Mouse (Mus musculus) heart, postnatal 0 days (tissue): Measurements from ENCODE around the gene Olfr1393. TPM values are rescaled to one million over a fixed set of nuclear protein-coding genes. Genes with fewer than 3 reads are reported as not detected.
A peak's percentile ranks its signal among the peaks of the same experiment; 100 is the strongest.

Experiments
- ATAC-seq: fragments of 200-750 bp; cut with Nextera tagmentation; 2 replicates; pipeline ENCODE4 v1.8.0; 2017; ENCODE audit warnings: low read depth, moderate number of reproducible peaks, moderate library complexity; ENCODE audit not compliant: insufficient read depth
- DNase-seq: peaks from one replicate; pipeline ENCODE4 v3.0.0-alpha.2; 2016; ENCODE audit warnings: low spot score
- H3K27ac ChIP-seq: fragments of 300-500 bp; sonication (generic); 2 replicates; pipeline ENCODE4 v1.5.1; 2014; ENCODE audit warnings: low read depth, mild to moderate bottlenecking
- H3K27me3 ChIP-seq: fragments of 300-500 bp; sonication (generic); 2 replicates; pipeline ENCODE4 v1.6.1; 2014; ENCODE audit warnings: low read length, mixed read lengths; ENCODE audit not compliant: control insufficient read depth, insufficient read depth
- H3K36me3 ChIP-seq: fragments of 300-500 bp; sonication (generic); replicated peaks from 2 replicates; pipeline ENCODE4 v1.6.1; 2014; ENCODE audit warnings: low read length, mixed read lengths; ENCODE audit not compliant: control insufficient read depth, insufficient read depth
- H3K4me1 ChIP-seq: fragments of 300-500 bp; sonication (generic); 2 replicates; pipeline ENCODE4 v1.6.1; 2014; ENCODE audit warnings: antibody characterized with exemption; ENCODE audit not compliant: control insufficient read depth, insufficient read depth
- H3K4me2 ChIP-seq: fragments of 300-500 bp; sonication (generic); 2 replicates; pipeline ENCODE4 v1.6.1; 2014; ENCODE audit warnings: low read depth, mild to moderate bottlenecking, low read length, moderate library complexity
- H3K4me3 ChIP-seq: fragments of 300-500 bp; sonication (generic); 2 replicates; pipeline ENCODE4 v1.5.1; 2014; ENCODE audit warnings: low read depth, low read length
- H3K9ac ChIP-seq: fragments of 300-500 bp; sonication (generic); replicated peaks from 2 replicates; pipeline ENCODE4 v1.6.1; 2014; ENCODE audit warnings: low read depth, low read length, mixed read lengths
- H3K9me3 ChIP-seq: fragments of 300-500 bp; sonication (generic); replicated peaks from 2 replicates; pipeline ENCODE4 v1.6.1; 2016; ENCODE audit warnings: low read length; ENCODE audit not compliant: control insufficient read depth
- CTCF ChIP-seq: IDR thresholded peaks from 2 replicates; pipeline ENCODE4 v1.5.1; 2016; ENCODE audit warnings: antibody characterized with exemption, control low read depth, low read depth
- EP300 ChIP-seq: IDR thresholded peaks from 2 replicates; pipeline ENCODE4 v1.6.1; 2016; ENCODE audit warnings: antibody characterized with exemption, low read depth
- WGBS: fragments of 180-500 bp; shearing (Covaris S2); extraction: QIAGEN DNeasy Blood & Tissue Kit; methylation state at CpG from one replicate; pipeline ENCODE4 v1.1.7; 2014; 5-methylcytosine and 5-hydroxymethylcytosine counted together
- polyA plus RNA-seq: library from polyadenylated mRNA; unstranded; fragments of >200 nt; fragmentation: Nextera tagmentation; extraction: Ambion mirVana; gene quantifications from 2 replicates; pipeline ENCODE4 v1.2.1, GENCODE M21; 2015
- total RNA-seq: library from RNA; depleted of rRNA; stranded (reverse); fragments of >200 nt; gene quantifications from 2 replicates; pipeline ENCODE4 v1.2.3, GENCODE M21; 2014; ENCODE audit warnings: low replicate concordance

Olfr1393 gene
- total and polyA plus RNA-seq, 2 experiments from 2014 or later: 0.30 TPM; not detected in 1

DNA sequence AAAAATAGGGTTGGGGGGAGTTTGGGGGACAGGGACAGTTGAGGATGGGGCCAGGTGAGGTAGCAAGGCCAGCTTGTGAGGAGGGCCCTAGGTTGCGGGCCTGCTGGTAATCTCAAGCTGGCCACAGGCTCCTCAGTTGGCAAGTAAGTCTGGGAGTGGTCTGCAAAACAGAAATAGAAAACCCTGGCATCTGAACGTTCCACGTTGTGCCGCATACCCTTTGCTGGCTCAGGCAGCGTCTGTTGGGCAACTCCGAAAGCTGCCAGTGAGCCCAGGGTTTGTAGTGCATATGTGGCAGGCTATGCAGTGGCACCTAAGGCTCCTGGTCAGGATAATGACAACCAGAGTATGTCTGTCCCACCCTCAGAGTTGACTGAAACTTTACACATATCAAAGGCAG is 15.0 kb upstream of the Olfr1393 start:
- WGBS: 81% methylated on average over 6 of the region's 6 CpGs
- Histone ChIP-seq H3K4me2 (no peak overlapping the region), H3K4me3 (no peak overlapping the region), H3K27me3 (no peaks in the 10 kb centered on the region), H3K9ac (no peak overlapping the region), H3K27ac (no peak overlapping the region), H3K36me3 (peaks cover 47% of the 10 kb centered on the region), H3K9me3 (no peaks in the 10 kb centered on the region), H3K4me1 (peaks cover 28% of the 10 kb centered on the region)
- DNase-seq (no peak), ATAC-seq (no peak)
- TF ChIP-seq CTCF: no peak
- TF ChIP-seq EP300: no peak

GRCm38 (mm10) chr11:49264081-49264480 is 14.0 kb upstream of the Olfr1393 start:
- Histone ChIP-seq H3K4me2 (no peak overlapping the region), H3K27me3 (no peaks in the 10 kb centered on the region), H3K4me1 (peaks cover 32% of the 10 kb centered on the region), H3K9me3 (no peaks in the 10 kb centered on the region), H3K36me3 (peaks cover 40% of the 10 kb centered on the region), H3K4me3 (no peak overlapping the region), H3K27ac (no peak overlapping the region), H3K9ac (no peak overlapping the region)
- ATAC-seq: no peak
- 83% methylated on average over 7 of the region's 7 CpGs for WGBS
- no peak for DNase-seq
- TF ChIP-seq CTCF (no peak), EP300 (no peak)

DNA sequence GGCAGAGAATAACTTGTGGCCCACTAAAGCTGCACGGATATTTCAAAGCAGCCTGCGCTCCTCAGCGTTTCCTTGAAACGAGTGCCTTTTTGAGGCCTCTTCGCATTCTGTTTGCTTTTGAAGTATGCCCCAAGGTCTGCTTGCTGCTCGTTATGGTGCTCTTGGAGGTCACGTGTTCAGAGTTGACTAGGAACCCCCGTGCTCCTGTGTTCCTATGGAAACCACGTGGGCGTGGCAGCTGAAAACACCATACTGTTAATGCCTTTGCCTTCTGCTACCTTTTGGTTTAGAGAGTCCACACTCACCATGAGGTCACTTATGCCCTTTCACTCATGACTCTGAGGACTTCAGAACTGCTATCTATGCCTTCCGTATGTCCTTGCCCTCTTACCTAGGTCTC is 13.5 kb upstream of the Olfr1393 start:
- TF ChIP-seq CTCF (no peak), EP300 (no peak)
- Histone ChIP-seq H3K9ac (no peak overlapping the region), H3K27ac (no peak overlapping the region), H3K4me1 (peaks cover 32% of the 10 kb centered on the region), H3K4me3 (no peak overlapping the region), H3K27me3 (no peaks in the 10 kb centered on the region), H3K9me3 (no peaks in the 10 kb centered on the region), H3K36me3 (peaks cover 37% of the 10 kb centered on the region), H3K4me2 (no peak overlapping the region)
- ATAC-seq: no peak
- DNase-seq: no peak
- 72% methylated on average over 11 of the region's 11 CpGs for WGBS

DNA sequence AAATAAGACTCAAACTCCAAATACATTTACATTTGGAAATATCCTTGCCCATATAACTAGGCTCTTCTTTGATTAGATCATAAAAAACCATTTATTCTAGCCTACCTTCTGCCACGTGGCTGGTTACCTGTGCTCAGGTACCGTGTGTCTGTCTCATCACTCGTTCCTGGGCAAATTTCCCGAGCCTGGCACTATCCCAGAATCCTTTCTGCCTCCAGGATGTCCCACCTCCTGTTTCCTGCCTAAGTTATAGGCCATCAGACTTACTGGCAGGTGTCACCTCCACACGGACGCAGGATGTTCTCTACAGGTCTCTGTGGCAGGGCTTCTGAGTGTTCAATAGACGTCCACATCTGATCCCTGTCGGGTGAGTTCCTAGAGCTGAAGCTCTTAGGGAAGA is 13.0 kb upstream of the Olfr1393 start:
- H3K9me3 ChIP-seq: no peaks in the 10 kb centered on the region
- ATAC-seq: no peak
- H3K9ac ChIP-seq: no peak overlapping the region
- H3K4me3 ChIP-seq: no peak overlapping the region
- H3K4me2 ChIP-seq: no peak overlapping the region
- peaks cover 32% of the 10 kb centered on the region for H3K36me3 ChIP-seq
- no peak for TF ChIP-seq EP300
- no peak for TF ChIP-seq CTCF
- H3K27ac ChIP-seq: no peak overlapping the region
- WGBS: 82% methylated on average over 8 of the region's 8 CpGs
- no peak for DNase-seq
- H3K4me1 ChIP-seq: peaks cover 32% of the 10 kb centered on the region
- H3K27me3 ChIP-seq: no peaks in the 10 kb centered on the region

DNA sequence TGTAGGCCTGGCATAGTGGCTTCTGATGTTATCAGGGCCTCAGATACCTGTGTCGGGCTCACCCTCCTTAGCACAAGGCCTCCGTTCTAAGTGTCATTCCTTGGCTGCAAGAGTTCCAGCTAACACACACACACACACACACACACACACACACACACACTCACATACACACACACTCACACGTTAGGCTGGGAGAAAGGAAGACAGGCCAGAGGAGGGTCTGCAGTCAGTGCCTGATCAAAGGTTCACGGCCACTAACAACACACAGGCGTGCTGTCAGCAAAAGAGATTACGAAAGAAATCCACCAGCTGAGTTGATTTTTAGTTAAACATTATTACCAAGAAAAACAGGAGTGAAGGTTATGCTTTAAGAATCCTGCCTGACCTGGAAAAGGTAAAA is 11.4 kb upstream of the Olfr1393 start:
- no peak overlapping the region for H3K4me3 ChIP-seq
- H3K4me1 ChIP-seq: peaks cover 20% of the 10 kb centered on the region; the same call in 1 of the 2 replicates
- ATAC-seq: no peak
- peak overlapping the region; percentile 77; the same call in 1 of the 2 replicates for H3K27ac ChIP-seq
- no peaks in the 10 kb centered on the region for H3K9me3 ChIP-seq
- peaks cover 17% of the 10 kb centered on the region for H3K36me3 ChIP-seq
- DNase-seq: peak; percentile 52
- TF ChIP-seq CTCF (no peak), EP300 (no peak)
- WGBS: 51% methylated on average over 6 of the region's 6 CpGs
- H3K4me2 ChIP-seq: no peak overlapping the region
- H3K9ac ChIP-seq: no peak overlapping the region
- H3K27me3 ChIP-seq: no peaks in the 10 kb centered on the region

- 62% methylated on average over 10 of the region's 10 CpGs for WGBS
- TF ChIP-seq EP300: no peak
- TF ChIP-seq CTCF: no peak
- no peak overlapping the region for H3K4me2 ChIP-seq
- H3K27me3 ChIP-seq: no peaks in the 10 kb centered on the region
- peak overlapping the region; percentile 77 for H3K27ac ChIP-seq
- peak; percentile 28 for DNase-seq
- H3K9me3 ChIP-seq: no peaks in the 10 kb centered on the region
- H3K36me3 ChIP-seq: peaks cover 10% of the 10 kb centered on the region
- H3K4me1 ChIP-seq: peaks cover 20% of the 10 kb centered on the region; the same call in 1 of the 2 replicates
- ATAC-seq: peak; percentile 50
- no peak overlapping the region for H3K4me3 ChIP-seq
- no peak overlapping the region for H3K9ac ChIP-seq
These were observed 10.8 kb upstream of the Olfr1393 start for GRCm38 (mm10) chr11:49267316-49267715.
